Mouse (Mus musculus) kidney, adult 2 months (tissue): ENCODE results near the gene Ecd.

Source experiments
- CTCF ChIP-seq: fragments of 200-500 bp; conservative IDR thresholded peaks from 2 replicates; pipeline ENCODE4 v1.5.1; 2011; ENCODE audit warnings: low read depth, mild to moderate bottlenecking, control low read depth, low read length, moderate library complexity, mixed read lengths; ENCODE audit not compliant: insufficient read depth, insufficient read length
- POLR2A ChIP-seq: fragments of 200-500 bp; IDR thresholded peaks from one replicate; pipeline ENCODE4 v1.6.1; 2011; ENCODE audit warnings: low read depth, low read length, control low read depth

GRCm38 (mm10) chr14:20294947-20295346 lies 53.0 kb downstream of the Ecd start:
- TF ChIP-seq CTCF (no peak), POLR2A (no peak)
